Mouse (Mus musculus) testis, adult 2 months (tissue): ENCODE measurements at regions not wholly inside any gene's neighbourhood (a gene's known extent, or its start where the extent isn't known, plus 50 kb on each side); places are given as distances from the start of the nearest gene placed in this dataset.
"Not testable (repeated sequence)": the region's sequence is repeated elsewhere in the genome, so short reads cannot be mapped to it uniquely, and the experiment has no call there.

Source experiments
- CTCF ChIP-seq: fragments of 200-500 bp; IDR thresholded peaks from 2 replicates; pipeline ENCODE4 v1.5.1; 2012; ENCODE audit warnings: low read depth, mild to moderate bottlenecking, inconsistent platforms, low read length, moderate library complexity; ENCODE audit not compliant: control insufficient read depth, insufficient read depth, insufficient replicate concordance
- POLR2A ChIP-seq: fragments of 200-500 bp; IDR thresholded peaks from 2 replicates; pipeline ENCODE4 v1.6.1; 2012; ENCODE audit warnings: low read depth, mild to moderate bottlenecking, inconsistent platforms, low read length, moderate library complexity; ENCODE audit not compliant: control insufficient read depth

DNA sequence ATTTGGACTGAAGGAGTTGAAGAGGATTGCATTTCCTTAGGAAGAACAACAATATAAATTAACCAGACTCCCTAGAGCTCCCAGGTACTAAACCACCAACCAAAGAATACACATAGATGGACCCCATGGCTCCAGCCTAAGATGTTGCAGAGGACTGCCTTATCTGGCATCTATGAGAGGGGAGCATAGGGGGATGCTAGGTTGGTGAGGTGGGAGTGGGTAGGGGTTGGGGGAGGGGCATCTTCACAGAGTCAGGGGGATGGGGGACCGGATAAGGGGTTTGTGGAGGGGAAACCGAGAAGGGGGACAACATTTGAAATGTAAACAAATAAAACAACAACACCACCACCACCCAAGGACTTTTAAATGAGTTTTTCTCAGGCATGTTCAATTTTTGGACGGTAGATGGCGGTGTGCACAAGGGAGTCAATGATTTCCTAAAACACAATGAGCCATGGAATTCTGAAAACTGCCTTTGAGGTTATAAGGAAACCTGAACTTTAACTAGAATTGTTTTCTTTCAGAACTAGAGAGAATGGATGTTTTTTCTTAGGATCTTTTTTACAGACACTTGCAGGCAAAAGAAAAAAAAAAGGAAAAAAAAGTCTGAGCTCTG, 347.9 kb upstream of the Snrpn start:
- not testable (repeated sequence) for TF ChIP-seq CTCF, POLR2A
